Mouse (Mus musculus) lung, embryonic 14.5 days (tissue): ENCODE measurements around the gene Nfrkb. TPM values are rescaled to one million over a fixed set of nuclear protein-coding genes. Genes with fewer than 3 reads are reported as not detected.

Experiments used
- ATAC-seq: fragments of 200-750 bp; cut with Nextera tagmentation; 2 replicates; pipeline ENCODE4 v1.8.0; 2017; ENCODE audit warnings: mild to moderate bottlenecking, moderate TSS enrichment, moderate library complexity; ENCODE audit not compliant: insufficient read depth
- DNase-seq: peaks from one replicate; pipeline ENCODE4 v3.0.0-alpha.2; 2015
- H3K27ac ChIP-seq: fragments of 300-500 bp; sonication (generic); 2 replicates; pipeline ENCODE4 v1.5.1; 2014; ENCODE audit warnings: low read depth, mild to moderate bottlenecking, moderate library complexity
- H3K27me3 ChIP-seq: fragments of 300-500 bp; sonication (generic); 2 replicates; pipeline ENCODE4 v1.6.1; 2014; ENCODE audit warnings: low read length, control low read depth; ENCODE audit not compliant: insufficient read depth
- H3K36me3 ChIP-seq: fragments of 300-500 bp; sonication (generic); 2 replicates; pipeline ENCODE4 v1.6.1; 2014; ENCODE audit warnings: control low read depth; ENCODE audit not compliant: insufficient read depth
- H3K4me1 ChIP-seq: fragments of 300-500 bp; sonication (generic); 2 replicates; pipeline ENCODE4 v1.6.1; 2014; ENCODE audit warnings: antibody characterized with exemption, control low read depth; ENCODE audit not compliant: insufficient read depth
- H3K4me2 ChIP-seq: fragments of 300-500 bp; sonication (generic); 2 replicates; pipeline ENCODE4 v1.6.1; 2014; ENCODE audit warnings: mild to moderate bottlenecking
- H3K4me3 ChIP-seq: fragments of 300-500 bp; sonication (generic); 2 replicates; pipeline ENCODE4 v1.5.1; 2014; ENCODE audit warnings: low read depth, low read length
- H3K9ac ChIP-seq: fragments of 300-500 bp; sonication (generic); 2 replicates; pipeline ENCODE4 v1.6.1; 2014
- H3K9me3 ChIP-seq: fragments of 300-500 bp; sonication (generic); 2 replicates; pipeline ENCODE4 v1.6.1; 2016; ENCODE audit warnings: low read depth, low read length, control low read depth
- CTCF ChIP-seq: IDR thresholded peaks from 2 replicates; pipeline ENCODE4 v1.5.1; 2016; ENCODE audit warnings: antibody characterized with exemption, low read depth
- WGBS: fragments of 180-500 bp; shearing (Covaris S2); extraction: QIAGEN DNeasy Blood & Tissue Kit; methylation state at CpG from one replicate; pipeline ENCODE4 v1.1.7; 2014; 5-methylcytosine and 5-hydroxymethylcytosine counted together
- polyA plus RNA-seq: library from polyadenylated mRNA; unstranded; fragments of >200 nt; fragmentation: Nextera tagmentation; extraction: Ambion mirVana; gene quantifications from 2 replicates; pipeline ENCODE4 v1.2.1, GENCODE M21; 2014

Gene Nfrkb
- polyA plus RNA-seq, result 21.2 and 27.0 TPM in 2 replicates

- no peaks in the 10 kb centered on the region for H3K9me3 ChIP-seq
- ATAC-seq, result peak; percentile 96
- no peak for TF ChIP-seq CTCF
- no peaks in the 10 kb centered on the region for H3K27me3 ChIP-seq
- WGBS, result under 1% methylated on average over 45 of the region's 46 CpGs
- H3K27ac ChIP-seq, result peak within 1 kb of the TSS; percentile 12
- peak within 1 kb of the TSS; percentile 92 for H3K4me3 ChIP-seq
- peak; percentile 97 for DNase-seq
- H3K4me2 ChIP-seq, result peak within 1 kb of the TSS; percentile 80
- H3K9ac ChIP-seq, result peak within 1 kb of the TSS; percentile 83
- H3K4me1 ChIP-seq, result peaks cover 7% of the 10 kb centered on the region
- peaks cover 17% of the 10 kb centered on the region for H3K36me3 ChIP-seq
These were observed at the start of gene Nfrkb for GRCm38 (mm10) chr9:31385947-31386354. Nfrkb (plus strand) TSS chr9:31386192.

- ATAC-seq (peak; percentile 24; the same call in 1 of the 2 replicates), DNase-seq (no peak)
- Histone ChIP-seq H3K4me3 (no peak overlapping the region), H3K4me2 (no peak overlapping the region), H3K27me3 (no peaks in the 10 kb centered on the region), H3K36me3 (peaks cover 3% of the 10 kb centered on the region; the same call in 1 of the 2 replicates), H3K27ac (no peak overlapping the region), H3K9me3 (no peaks in the 10 kb centered on the region), H3K4me1 (no peaks in the 10 kb centered on the region), H3K9ac (no peak overlapping the region)
- 56% methylated on average over 11 of the region's 11 CpGs for WGBS
- no peak for TF ChIP-seq CTCF
These were observed 41.6 kb upstream of the Nfrkb start for GRCm38 (mm10) chr9:31344289-31344831.

GRCm38 (mm10) chr9:31346575-31347080, 39.4 kb upstream of the Nfrkb start:
- Histone ChIP-seq H3K27ac (no peak overlapping the region), H3K4me3 (no peak overlapping the region), H3K27me3 (no peaks in the 10 kb centered on the region), H3K4me2 (no peak overlapping the region), H3K4me1 (no peaks in the 10 kb centered on the region), H3K9ac (no peak overlapping the region), H3K36me3 (peaks cover 14% of the 10 kb centered on the region), H3K9me3 (no peaks in the 10 kb centered on the region)
- ATAC-seq (no peak), DNase-seq (peak; percentile 23)
- 62% methylated on average over 15 of the region's 15 CpGs for whole genome bisulfite sequencing
- no peak; the same call in 1 of the 2 replicates for TF ChIP-seq CTCF

- Histone ChIP-seq H3K4me3 (no peak overlapping the region), H3K4me1 (no peaks in the 10 kb centered on the region), H3K36me3 (peaks cover 14% of the 10 kb centered on the region), H3K9ac (no peak overlapping the region), H3K27ac (no peak overlapping the region), H3K4me2 (no peak overlapping the region), H3K27me3 (no peaks in the 10 kb centered on the region), H3K9me3 (no peaks in the 10 kb centered on the region)
- no peak for TF ChIP-seq CTCF
- 80% methylated on average over 4 of the region's 4 CpGs for WGBS
- no peak for ATAC-seq
- DNase-seq, result no peak
These were observed 37.5 kb upstream of the Nfrkb start for GRCm38 (mm10) chr9:31348458-31348857.

- H3K4me2 ChIP-seq, result no peak overlapping the region
- peak; percentile 95 for TF ChIP-seq CTCF
- 66% methylated on average over 11 of the region's 11 CpGs for WGBS
- no peak overlapping the region for H3K27ac ChIP-seq
- H3K9ac ChIP-seq, result no peak overlapping the region
- H3K27me3 ChIP-seq, result no peaks in the 10 kb centered on the region
- H3K9me3 ChIP-seq, result no peaks in the 10 kb centered on the region
- no peak for ATAC-seq
- peak; percentile 84 for DNase-seq
- H3K36me3 ChIP-seq, result peaks cover 14% of the 10 kb centered on the region
- H3K4me1 ChIP-seq, result no peaks in the 10 kb centered on the region
- no peak overlapping the region for H3K4me3 ChIP-seq
These were observed 37.1 kb upstream of the Nfrkb start for GRCm38 (mm10) chr9:31348915-31349314.

GRCm38 (mm10) chr9:31352716-31353115, 33.3 kb upstream of the Nfrkb start:
- H3K9me3 ChIP-seq, result no peaks in the 10 kb centered on the region
- no peak overlapping the region for H3K4me3 ChIP-seq
- H3K4me1 ChIP-seq, result no peaks in the 10 kb centered on the region
- DNase-seq (no peak), ATAC-seq (no peak)
- TF ChIP-seq CTCF, result no peak
- H3K27ac ChIP-seq, result no peak overlapping the region
- no peak overlapping the region for H3K4me2 ChIP-seq
- WGBS, result 81% methylated on average over 2 of the region's 2 CpGs
- H3K9ac ChIP-seq, result no peak overlapping the region
- H3K27me3 ChIP-seq, result no peaks in the 10 kb centered on the region
- H3K36me3 ChIP-seq, result peaks cover 24% of the 10 kb centered on the region

GRCm38 (mm10) chr9:31353518-31353917, 32.5 kb upstream of the Nfrkb start:
- no peak for TF ChIP-seq CTCF
- DNase-seq (no peak), ATAC-seq (no peak)
- H3K9ac ChIP-seq, result no peak overlapping the region
- H3K4me1 ChIP-seq, result no peaks in the 10 kb centered on the region
- 80% methylated on average over 10 of the region's 10 CpGs for WGBS
- H3K4me3 ChIP-seq, result no peak overlapping the region
- H3K36me3 ChIP-seq, result peaks cover 24% of the 10 kb centered on the region
- H3K27ac ChIP-seq, result no peak overlapping the region
- no peaks in the 10 kb centered on the region for H3K27me3 ChIP-seq
- no peak overlapping the region for H3K4me2 ChIP-seq
- H3K9me3 ChIP-seq, result no peaks in the 10 kb centered on the region
